Mouse (Mus musculus): ENCODE results near the gene Cabp4.

DNA sequence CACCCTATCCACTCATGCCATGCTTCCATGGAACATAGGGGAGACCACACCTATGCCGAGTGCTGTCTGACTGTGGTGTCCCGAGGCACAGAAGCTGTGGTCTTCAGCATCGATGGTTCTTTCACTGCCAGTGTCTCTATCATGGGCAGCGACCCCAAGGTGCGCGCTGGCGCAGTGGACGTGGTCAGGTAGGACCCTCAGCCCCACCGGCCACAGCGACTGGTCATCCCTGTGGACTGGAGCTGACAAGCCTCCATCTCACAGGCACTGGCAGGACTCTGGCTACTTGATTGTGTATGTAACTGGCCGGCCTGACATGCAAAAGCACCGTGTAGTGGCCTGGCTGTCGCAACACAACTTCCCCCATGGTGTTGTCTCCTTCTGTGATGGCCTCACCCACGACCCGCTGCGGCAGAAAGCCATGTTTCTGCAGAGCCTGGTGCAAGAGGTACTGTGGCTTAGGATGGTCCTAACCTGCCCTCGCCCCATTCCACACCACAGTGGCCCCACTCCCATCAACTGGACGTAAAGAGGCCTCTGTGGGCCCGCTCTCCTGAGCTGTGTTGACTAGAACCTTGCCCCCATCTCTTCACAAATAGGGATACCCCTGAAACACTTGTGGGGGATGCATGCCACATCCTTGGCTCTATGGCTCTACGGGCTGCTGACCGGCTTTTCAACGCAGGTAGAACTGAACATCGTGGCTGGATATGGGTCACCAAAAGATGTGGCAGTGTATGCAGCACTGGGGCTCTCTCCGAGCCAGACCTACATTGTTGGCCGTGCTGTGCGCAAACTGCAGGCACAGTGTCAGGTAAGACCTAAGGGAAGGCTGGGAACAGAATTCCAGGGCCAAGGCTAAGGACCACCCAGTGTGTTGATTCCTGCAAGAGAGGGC, 31.5 kb downstream of the Cabp4 start:
- no peak for TF ChIP-seq CTCF (conservative IDR thresholded peaks at IDR 0.05; ENCODE audit: low read length)
- TF ChIP-seq POU5F1 (IDR thresholded peaks at IDR 0.05; ENCODE audit: borderline replicate concordance, low read length): no peak
- no peak for TF ChIP-seq NANOG (IDR thresholded peaks at IDR 0.05; ENCODE audit: borderline replicate concordance, low read length)

Data from E14TG2a.4 (cell line).